Mouse (Mus musculus): ENCODE measurements around the gene Olfr1395. TPM values are rescaled to one million over a fixed set of nuclear protein-coding genes. Genes with fewer than 3 reads are reported as not detected.
"Not testable (repeated sequence)": the region's sequence is repeated elsewhere in the genome, so short reads cannot be mapped to it uniquely, and the experiment has no call there.

The Olfr1395 gene
- total RNA-seq, 2 experiments from 2014 or later: not detected

DNA sequence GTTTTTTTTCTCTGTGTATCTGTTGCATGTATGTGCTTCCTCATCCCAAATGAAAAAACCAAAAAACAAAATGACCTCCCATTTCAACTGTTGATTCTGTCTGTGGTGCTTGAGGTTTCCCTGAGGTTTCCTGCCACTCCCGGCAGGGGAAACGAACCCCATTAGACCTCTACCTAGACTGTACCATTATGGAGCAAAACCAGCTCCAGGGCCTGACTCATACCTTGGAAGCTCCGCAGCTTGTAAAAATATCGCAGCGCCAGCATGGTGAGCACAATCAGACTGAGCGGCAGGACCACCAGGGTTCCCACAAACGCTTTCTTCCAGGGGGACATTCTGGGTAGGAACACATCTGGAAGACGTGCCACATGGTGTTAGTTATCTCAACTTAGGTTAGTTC lies 33.3 kb downstream of the Olfr1395 start:
- no peak for DNase-seq

DNA sequence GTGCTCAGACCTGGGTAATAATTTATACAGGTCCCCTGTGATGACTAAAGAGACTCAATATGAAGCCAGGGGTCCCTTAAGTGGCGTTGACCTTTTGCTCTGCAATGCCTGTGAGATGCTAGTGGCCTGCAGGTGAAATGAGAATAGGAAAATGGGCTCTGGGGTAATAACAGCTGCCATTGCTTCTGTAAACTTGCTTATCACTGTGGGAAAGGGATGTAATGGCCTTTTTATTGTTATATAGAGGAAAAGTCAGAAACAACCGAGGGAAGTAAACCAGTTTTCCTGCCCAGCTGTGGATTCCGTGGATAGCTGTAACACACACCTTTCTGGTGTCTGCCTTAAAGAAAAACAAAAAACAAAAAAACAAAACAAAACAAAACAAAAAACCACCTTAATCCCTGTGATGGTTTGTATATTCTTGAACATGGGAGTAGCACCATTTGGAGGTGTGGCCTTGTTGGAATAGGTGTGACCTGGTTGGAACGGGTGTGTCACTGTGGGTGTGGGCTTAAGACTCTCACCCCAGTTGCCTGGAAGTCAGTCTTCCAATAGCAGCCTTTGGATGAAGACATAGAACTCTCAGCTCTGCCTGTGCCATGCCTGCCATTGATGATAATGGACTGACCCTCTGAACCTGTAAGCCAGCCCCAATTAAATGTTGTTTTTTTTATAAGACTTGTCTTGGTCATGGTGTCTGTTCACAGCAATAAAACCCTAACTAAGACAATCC lies 34.1 kb downstream of the Olfr1395 start:
- not testable (repeated sequence) for DNase-seq

DNA sequence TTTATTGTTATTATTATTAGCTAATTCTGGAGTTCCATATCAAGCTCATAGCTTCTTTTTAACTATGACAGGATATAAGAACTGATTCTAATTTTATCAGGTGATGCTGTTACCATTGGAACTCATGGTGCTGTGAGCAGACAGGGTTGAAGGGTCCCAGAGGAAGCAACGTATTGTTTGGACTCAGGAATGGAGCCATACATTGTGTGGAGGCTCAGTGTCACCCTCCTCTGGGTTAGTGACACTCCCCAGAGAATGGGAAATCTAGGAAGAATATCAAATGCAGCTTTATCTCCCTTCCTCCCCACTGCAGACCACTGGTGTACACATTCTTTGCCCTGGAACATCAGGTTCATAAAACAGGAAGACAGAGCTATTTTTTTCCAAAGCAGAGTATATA lies 41.1 kb downstream of the Olfr1395 start:
- DNase-seq: no peak

DNA sequence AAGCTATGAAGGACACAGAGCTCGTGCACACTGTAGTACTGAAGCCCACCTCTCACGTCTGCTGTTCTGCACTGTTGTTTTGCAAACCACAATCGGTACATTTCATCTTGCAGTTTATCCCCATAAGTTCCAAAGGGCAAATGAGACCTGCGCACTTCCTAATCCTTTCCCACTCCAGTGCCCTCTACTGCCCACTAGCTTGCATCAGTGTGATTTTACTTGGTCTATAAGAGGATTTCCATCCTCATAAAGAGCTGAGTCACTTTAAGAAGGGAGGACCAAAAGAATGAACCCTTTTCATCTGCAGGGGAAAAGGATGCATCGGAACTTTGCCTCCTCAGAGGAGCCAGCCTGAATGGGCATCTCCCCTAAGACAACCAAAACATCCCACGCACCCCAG lies 44.4 kb downstream of the Olfr1395 start:
- no peak for DNase-seq

DNA sequence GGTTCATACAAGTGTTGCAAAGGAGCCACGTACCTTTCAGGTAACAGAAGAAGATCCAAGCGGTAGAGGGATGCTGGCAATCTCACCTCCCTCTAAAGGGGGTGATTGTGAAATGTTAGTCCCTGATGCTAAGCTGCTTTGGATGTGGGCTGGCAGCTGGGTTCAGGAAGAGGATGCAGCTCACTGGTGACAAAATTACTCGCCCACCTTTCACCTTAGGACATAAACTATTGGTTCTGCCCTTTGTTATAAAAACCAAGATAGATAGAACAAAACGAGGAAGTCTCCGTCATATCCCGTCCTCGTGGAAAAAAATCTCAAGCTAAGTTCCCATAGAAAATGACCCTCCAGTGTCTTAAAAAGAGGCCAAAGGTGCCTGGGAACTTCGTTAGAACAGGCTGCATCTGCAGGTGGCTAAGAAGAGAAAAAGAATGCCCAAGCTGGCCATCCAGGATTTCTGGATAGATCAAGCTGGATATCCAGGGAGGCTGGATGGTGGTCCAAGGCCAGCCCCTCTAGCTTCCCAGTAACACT lies 44.9 kb downstream of the Olfr1395 start, which contains the start of gene Btnl9:
Gene Btnl9, minus strand, starts transcription at position 205 of the 534 bp plus-strand sequence.
- DNase-seq: no peak

DNA sequence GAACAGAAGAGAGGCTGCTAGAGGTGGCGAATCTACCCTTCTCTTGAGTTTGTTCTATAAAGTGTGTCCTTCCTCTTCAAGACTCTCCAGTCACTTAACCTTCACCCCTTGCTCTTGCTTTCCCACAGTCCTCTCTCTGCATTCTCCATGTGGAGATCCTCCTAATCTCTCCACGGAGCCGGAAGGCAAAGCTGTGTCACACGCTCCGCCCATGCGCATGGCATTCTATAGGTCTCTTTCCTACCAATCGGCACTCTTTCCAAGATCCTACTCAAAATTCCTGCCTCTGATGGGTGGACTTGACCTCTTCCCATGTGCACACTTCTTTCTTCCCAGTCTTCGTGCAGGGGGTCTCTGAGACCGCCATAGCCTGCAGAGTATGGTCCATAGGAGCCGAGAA lies 45.6 kb downstream of the Olfr1395 start:
- DNase-seq: no peak

DNA sequence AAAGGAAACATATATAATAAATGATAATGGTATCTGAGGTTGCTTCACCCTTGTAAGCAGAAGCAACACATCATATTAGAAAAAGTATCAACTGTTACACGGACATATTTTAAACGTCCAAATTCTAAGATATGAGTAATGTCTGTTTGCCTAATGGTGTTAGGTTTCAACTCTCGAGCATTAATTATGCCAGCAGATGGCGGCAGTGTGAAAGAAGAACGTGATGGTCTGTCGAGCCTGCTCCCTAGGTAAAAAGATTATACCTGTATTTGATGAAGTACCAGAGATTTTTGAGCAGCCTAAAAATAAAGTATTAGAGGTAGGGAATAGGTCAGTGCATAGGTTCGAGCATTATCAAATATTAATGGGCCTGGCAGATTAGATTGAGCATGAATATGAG lies 47.7 kb downstream of the Olfr1395 start:
- DNase-seq: peak; percentile 61 to 73

DNA sequence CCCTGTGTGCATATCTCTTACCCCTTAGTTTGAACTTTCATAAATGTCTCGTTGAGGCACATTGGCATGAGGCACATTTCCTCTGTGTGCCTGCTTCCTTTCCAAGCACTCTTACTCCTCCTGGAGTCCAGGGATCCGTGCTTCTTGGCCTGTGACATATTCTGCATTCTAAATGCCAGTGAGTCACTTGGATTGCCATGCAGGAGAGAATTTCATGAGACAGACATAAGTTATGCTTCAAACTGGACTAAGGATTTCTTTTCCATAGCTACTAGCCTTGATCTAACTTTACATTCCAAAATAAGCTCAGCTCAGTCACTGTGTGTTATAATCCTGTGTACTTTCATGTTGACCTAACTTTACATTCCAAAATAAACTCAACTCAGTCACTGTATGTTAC lies 49.0 kb downstream of the Olfr1395 start:
- DNase-seq: no peak

DNA sequence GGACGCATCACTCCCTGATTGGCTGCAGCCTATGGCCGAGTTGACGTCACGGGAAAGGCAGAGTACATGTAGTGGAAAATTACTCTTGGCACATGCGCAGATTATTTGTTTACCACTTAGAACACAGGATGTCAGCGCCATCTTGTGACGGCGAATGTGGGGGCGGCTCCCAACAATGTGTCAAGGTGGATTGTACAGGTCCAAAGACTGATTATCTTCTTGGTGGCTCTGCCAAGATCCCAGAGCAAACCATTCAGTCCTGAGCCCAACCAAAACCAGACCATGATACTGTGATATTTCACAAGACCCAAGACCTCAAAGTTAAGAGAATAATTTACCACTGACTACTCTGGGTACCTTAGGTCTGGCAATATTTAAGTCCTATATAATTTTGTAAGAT lies 52.7 kb downstream of the Olfr1395 start:
- not testable (repeated sequence) for DNase-seq

DNA sequence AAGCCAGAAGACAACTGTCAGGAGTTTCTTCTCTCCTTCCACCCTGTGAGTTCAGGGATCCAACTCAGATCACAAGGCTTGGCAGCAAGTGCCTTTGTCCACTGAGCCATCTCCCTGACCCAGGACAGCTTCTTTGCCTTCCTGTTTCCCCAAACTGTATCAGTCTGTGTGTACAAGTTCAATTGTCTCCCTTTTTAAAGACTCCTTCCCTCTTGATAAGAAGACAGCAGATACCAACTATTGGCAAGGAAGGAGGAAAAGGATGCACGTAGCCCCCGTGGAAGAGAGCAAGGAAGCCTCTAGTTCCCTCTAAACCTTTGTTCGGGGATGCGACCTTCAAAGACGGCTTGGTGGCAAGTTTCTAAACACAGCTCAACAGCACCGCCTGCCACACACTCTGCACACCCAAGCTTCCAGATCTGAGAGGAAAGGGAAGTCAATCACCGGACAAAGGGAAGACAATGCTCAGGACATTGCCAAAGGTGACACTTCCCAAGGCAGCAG lies 53.8 kb downstream of the Olfr1395 start:
- DNase-seq: peak; percentile 39 to 41

Other genes with a start within 250 kb of the Olfr1395 start
- gene Gm5431, start 240.1 kb upstream of the Olfr1395 start, total RNA-seq (2021): 1 to 10 TPM; 2.0 to 2.8 TPM
- gene Psme2b, start 196.1 kb upstream of the Olfr1395 start, total RNA-seq (2021): 1 to 10 TPM; 4.8 to 5.5 TPM
- not detected for gene Olfr56, start 163.4 kb upstream of the Olfr1395 start, total RNA-seq (2021)
- gene 9930111J21Rik1, start 162.9 kb upstream of the Olfr1395 start, total RNA-seq (2021): 1 to 10 TPM; 2.4 to 3.6 TPM
- 1 to 10 TPM; 2.5 to 3.4 TPM for gene Gm12185, start 150.0 kb upstream of the Olfr1395 start, total RNA-seq (2021)
- gene Tgtp1, start 148.1 kb upstream of the Olfr1395 start, total RNA-seq (2021): 1 to 10 TPM; 3.5 to 4.6 TPM
- 1 to 10 TPM; 2.5 to 4.8 TPM for gene 9930111J21Rik2, start 91.0 kb upstream of the Olfr1395 start, total RNA-seq (2021)
- 1 to 10 TPM; 2.4 to 3.6 TPM for gene Tgtp2, start 78.1 kb upstream of the Olfr1395 start, total RNA-seq (2021)
- gene Ifi47, start 65.7 kb upstream of the Olfr1395 start, total RNA-seq (2021): 1 to 10 TPM; 3.9 to 6.6 TPM
- 1 to 10 TPM; 1.1 to 2.1 TPM for gene Olfr1396, start 27.4 kb upstream of the Olfr1395 start, total RNA-seq (2021)
- not detected for gene Olfr1394, start 12.1 kb downstream of the Olfr1395 start, total RNA-seq (2021)
- 10 to 100 TPM; 20.0 to 48.6 TPM for gene Btnl9, start 44.9 kb downstream of the Olfr1395 start, total RNA-seq (2021)
- 10 to 100 TPM; 29.7 to 33.3 TPM for gene Zfp62, start 61.0 kb downstream of the Olfr1395 start, total RNA-seq (2021)
- 100 to 1,000 TPM; 113 to 135 TPM for gene Mgat1, start 101.9 kb downstream of the Olfr1395 start, total RNA-seq (2021)
- not detected for gene Olfr1393, start 136.0 kb downstream of the Olfr1395 start, total RNA-seq (2021)
- not detected for gene Olfr1392, start 143.0 kb downstream of the Olfr1395 start, total RNA-seq (2021)
- gene Olfr10, start 162.5 kb downstream of the Olfr1395 start, total RNA-seq (2021): not detected
- not detected for gene Olfr1391, start 180.5 kb downstream of the Olfr1395 start, total RNA-seq (2021)
- gene Olfr1390, start 192.9 kb downstream of the Olfr1395 start, total RNA-seq (2021): not detected